Mouse (Mus musculus): Measurements from ENCODE around the gene Rasgef1b.
A peak's percentile ranks its signal among the peaks of the same experiment; 100 is the strongest.

Gene Rasgef1b

GRCm38 (mm10) chr5:99402784-99403183 lies 326.1 kb downstream of the Rasgef1b start:
- DNase-seq (ENCODE audit: low spot score), result no peak

GRCm38 (mm10) chr5:99402297-99402696 lies 326.6 kb downstream of the Rasgef1b start:
- no peak for DNase-seq (ENCODE audit: low spot score)

GRCm38 (mm10) chr5:99399855-99400626 lies 328.8 kb downstream of the Rasgef1b start:
- DNase-seq (ENCODE audit: low spot score), result no peak

- no peak for DNase-seq (ENCODE audit: low spot score)
Measured at GRCm38 (mm10) chr5:99398472-99399070, 330.3 kb downstream of the Rasgef1b start.

GRCm38 (mm10) chr5:99394578-99394977 lies 334.3 kb downstream of the Rasgef1b start:
- DNase-seq (ENCODE audit: low spot score), result no peak

- no peak for DNase-seq (ENCODE audit: low spot score)
Measured at GRCm38 (mm10) chr5:99391525-99391924, 337.3 kb downstream of the Rasgef1b start.

- no peak for DNase-seq (ENCODE audit: low spot score)
Measured at GRCm38 (mm10) chr5:99390776-99391175, 338.1 kb downstream of the Rasgef1b start.

GRCm38 (mm10) chr5:99390314-99390713 lies 338.6 kb downstream of the Rasgef1b start:
- DNase-seq (ENCODE audit: low spot score), result no peak

GRCm38 (mm10) chr5:99388585-99389250 lies 340.1 kb downstream of the Rasgef1b start:
- no peak for DNase-seq (ENCODE audit: low spot score)

GRCm38 (mm10) chr5:99388131-99388530 lies 340.7 kb downstream of the Rasgef1b start:
- DNase-seq (ENCODE audit: low spot score), result no peak

GRCm38 (mm10) chr5:99387185-99387981 lies 341.5 kb downstream of the Rasgef1b start:
- no peak for DNase-seq (ENCODE audit: low spot score)

GRCm38 (mm10) chr5:99386246-99386845 lies 342.5 kb downstream of the Rasgef1b start:
- no peak for DNase-seq (ENCODE audit: low spot score)

- no peak for DNase-seq (ENCODE audit: low spot score)
Measured at GRCm38 (mm10) chr5:99385737-99386136, 343.1 kb downstream of the Rasgef1b start.

- no peak for DNase-seq (ENCODE audit: low spot score)
Measured at GRCm38 (mm10) chr5:99385090-99385489, 343.8 kb downstream of the Rasgef1b start.

GRCm38 (mm10) chr5:99383783-99384281 lies 345.0 kb downstream of the Rasgef1b start:
- no peak for DNase-seq (ENCODE audit: low spot score)

- DNase-seq (ENCODE audit: low spot score), result no peak
Measured at GRCm38 (mm10) chr5:99382786-99383185, 346.1 kb downstream of the Rasgef1b start.

- no peak for DNase-seq (ENCODE audit: low spot score)
Measured at GRCm38 (mm10) chr5:99381639-99382038, 347.2 kb downstream of the Rasgef1b start.

- DNase-seq (ENCODE audit: low spot score), result no peak
Measured at GRCm38 (mm10) chr5:99380882-99381281, 348.0 kb downstream of the Rasgef1b start.

- DNase-seq (ENCODE audit: low spot score), result peak; percentile 58
Measured at GRCm38 (mm10) chr5:99380166-99380565, 348.7 kb downstream of the Rasgef1b start.

GRCm38 (mm10) chr5:99378437-99379226 lies 350.2 kb downstream of the Rasgef1b start:
- no peak for DNase-seq (ENCODE audit: low spot score)

GRCm38 (mm10) chr5:99375725-99376124 lies 353.1 kb downstream of the Rasgef1b start:
- no peak for DNase-seq (ENCODE audit: low spot score)
